Mouse (Mus musculus) forebrain, embryonic 11.5 days (tissue): ENCODE measurements at regions not wholly inside any gene's neighbourhood (a gene's known extent, or its start where the extent isn't known, plus 50 kb on each side); places are given as distances from the start of the nearest gene placed in this dataset.

ENCODE experiments used
- ATAC-seq: fragments of 200-750 bp; cut with Nextera tagmentation; replicated peaks from 2 replicates; pipeline ENCODE4 v1.8.0; 2017; ENCODE audit warnings: moderate TSS enrichment; ENCODE audit not compliant: low FRiP score
- DNase-seq: peaks from one replicate; pipeline ENCODE4 v3.0.0-alpha.2; 2017; ENCODE audit warnings: low spot score
- H3K27ac ChIP-seq: fragments of 300-500 bp; sonication (generic); 2 replicates; pipeline ENCODE4 v1.5.1; 2014; ENCODE audit warnings: low read depth, low read length
- H3K27me3 ChIP-seq: fragments of 300-500 bp; sonication (generic); 2 replicates; pipeline ENCODE4 v1.6.1; 2014; ENCODE audit warnings: mild to moderate bottlenecking, low read length, mixed read lengths; ENCODE audit not compliant: control insufficient read depth, insufficient read depth
- H3K36me3 ChIP-seq: fragments of 300-500 bp; sonication (generic); 2 replicates; pipeline ENCODE4 v1.6.1; 2014; ENCODE audit warnings: mild to moderate bottlenecking, low read length, moderate library complexity, mixed read lengths; ENCODE audit not compliant: control insufficient read depth, insufficient read depth
- H3K4me1 ChIP-seq: fragments of 300-500 bp; sonication (generic); replicated peaks from 2 replicates; pipeline ENCODE4 v1.6.1; 2014; ENCODE audit warnings: low read length, mixed read lengths; ENCODE audit not compliant: control insufficient read depth, insufficient read depth
- H3K4me2 ChIP-seq: fragments of 300-500 bp; sonication (generic); 2 replicates; pipeline ENCODE4 v1.6.1; 2014; ENCODE audit warnings: low read depth, mild to moderate bottlenecking, low read length, moderate library complexity, mixed read lengths; ENCODE audit not compliant: severe bottlenecking
- H3K4me3 ChIP-seq: fragments of 300-500 bp; sonication (generic); 2 replicates; pipeline ENCODE4 v1.5.1; 2014; ENCODE audit warnings: low read depth, low read length
- H3K9ac ChIP-seq: fragments of 300-500 bp; sonication (generic); 2 replicates; pipeline ENCODE4 v1.6.1; 2014; ENCODE audit warnings: low read length
- H3K9me3 ChIP-seq: fragments of 300-500 bp; sonication (generic); 2 replicates; pipeline ENCODE4 v1.6.1; 2016; ENCODE audit warnings: low read length, mixed read lengths; ENCODE audit not compliant: control insufficient read depth
- WGBS: fragments of 180-500 bp; shearing (Covaris S2); extraction: QIAGEN DNeasy Blood & Tissue Kit; methylation state at CpG from one replicate; pipeline ENCODE4 v1.1.7; 2014; 5-methylcytosine and 5-hydroxymethylcytosine counted together

- 32% methylated on average over 4 of the region's 4 CpGs for WGBS
- ATAC-seq = no peak
- H3K9ac ChIP-seq = no peak overlapping the region
Observed at GRCm38 (mm10) chr19:6684921-6685320, 142.1 kb upstream of the Slc22a12 start.

GRCm38 (mm10) chr19:6679392-6680307 lies 136.8 kb upstream of the Slc22a12 start:
- Histone ChIP-seq H3K4me2 (no peak overlapping the region), H3K9me3 (no peaks in the 10 kb centered on the region), H3K27ac (no peak overlapping the region), H3K27me3 (no peaks in the 10 kb centered on the region), H3K36me3 (no peaks in the 10 kb centered on the region), H3K4me3 (no peak overlapping the region), H3K4me1 (no peaks in the 10 kb centered on the region), H3K9ac (no peak overlapping the region)
- no peak for ATAC-seq
- DNase-seq = no peak
- 14% methylated on average over 12 of the region's 14 CpGs for WGBS

More at GRCm38 (mm10) chr19:6684921-6685320, 142.1 kb upstream of the Slc22a12 start:
- no peaks in the 10 kb centered on the region for H3K27me3 ChIP-seq
- H3K27ac ChIP-seq = no peak overlapping the region
- no peaks in the 10 kb centered on the region for H3K36me3 ChIP-seq
- no peak for DNase-seq
- no peaks in the 10 kb centered on the region for H3K4me1 ChIP-seq
- H3K9me3 ChIP-seq = no peaks in the 10 kb centered on the region
- H3K4me2 ChIP-seq = no peak overlapping the region
- no peak overlapping the region for H3K4me3 ChIP-seq

GRCm38 (mm10) chr19:6677511-6677910 lies 134.7 kb upstream of the Slc22a12 start:
- no peak for DNase-seq
- H3K4me2 ChIP-seq = no peak overlapping the region
- 77% methylated on average over 12 of the region's 12 CpGs for WGBS
- no peaks in the 10 kb centered on the region for H3K27me3 ChIP-seq
- H3K4me3 ChIP-seq = no peak overlapping the region
- H3K36me3 ChIP-seq = no peaks in the 10 kb centered on the region
- H3K9me3 ChIP-seq = no peaks in the 10 kb centered on the region
- H3K4me1 ChIP-seq = no peaks in the 10 kb centered on the region
- H3K9ac ChIP-seq = no peak overlapping the region
- H3K27ac ChIP-seq = no peak overlapping the region
- no peak for ATAC-seq

DNA sequence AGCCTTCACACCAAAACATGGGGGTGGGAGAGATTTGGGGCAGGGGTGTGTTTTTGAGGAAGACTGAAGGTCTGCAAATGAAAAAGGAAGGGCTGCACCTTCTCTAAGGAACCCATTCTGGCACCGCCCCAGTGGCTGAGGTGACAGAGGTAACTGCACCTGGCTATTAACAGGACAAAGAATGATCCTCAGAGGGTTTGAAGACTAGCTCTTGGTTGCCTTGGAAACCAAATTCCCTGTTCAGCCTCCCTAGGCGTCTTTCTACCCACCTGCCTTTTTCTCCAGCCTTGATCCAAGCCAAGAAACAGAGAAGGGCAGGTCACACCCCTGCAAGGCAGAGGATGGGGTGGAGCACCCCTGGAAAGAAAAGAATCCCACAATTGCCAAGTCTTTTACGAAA lies 132.8 kb upstream of the Slc22a12 start:
- no peaks in the 10 kb centered on the region for H3K27me3 ChIP-seq
- no peaks in the 10 kb centered on the region for H3K9me3 ChIP-seq
- DNase-seq = no peak
- H3K4me1 ChIP-seq = no peaks in the 10 kb centered on the region
- no peak overlapping the region for H3K9ac ChIP-seq
- no peaks in the 10 kb centered on the region for H3K36me3 ChIP-seq
- ATAC-seq = no peak
- H3K4me2 ChIP-seq = no peak overlapping the region
- H3K4me3 ChIP-seq = no peak overlapping the region
- no peak overlapping the region for H3K27ac ChIP-seq
- 41% methylated on average over 3 of the region's 3 CpGs for WGBS

- no peak overlapping the region for H3K27ac ChIP-seq
- ATAC-seq (no peak), DNase-seq (no peak)
- no peak overlapping the region for H3K9ac ChIP-seq
- no peak overlapping the region for H3K4me3 ChIP-seq
- WGBS = 86% methylated on average over 6 of the region's 6 CpGs
- H3K9me3 ChIP-seq = no peaks in the 10 kb centered on the region
- H3K4me2 ChIP-seq = no peak overlapping the region
- H3K36me3 ChIP-seq = no peaks in the 10 kb centered on the region
- no peaks in the 10 kb centered on the region for H3K4me1 ChIP-seq
- no peaks in the 10 kb centered on the region for H3K27me3 ChIP-seq
Observed at GRCm38 (mm10) chr19:6671696-6672095, 128.9 kb upstream of the Slc22a12 start.

- Histone ChIP-seq H3K9ac (no peak overlapping the region), H3K4me2 (no peak overlapping the region), H3K36me3 (no peaks in the 10 kb centered on the region), H3K27ac (no peak overlapping the region), H3K27me3 (no peaks in the 10 kb centered on the region), H3K4me1 (no peaks in the 10 kb centered on the region), H3K9me3 (no peaks in the 10 kb centered on the region), H3K4me3 (no peak overlapping the region)
- WGBS = 84% methylated on average over 8 of the region's 8 CpGs
- DNase-seq (no peak), ATAC-seq (no peak)
Observed at GRCm38 (mm10) chr19:6669881-6670280, 127.0 kb upstream of the Slc22a12 start.

DNA sequence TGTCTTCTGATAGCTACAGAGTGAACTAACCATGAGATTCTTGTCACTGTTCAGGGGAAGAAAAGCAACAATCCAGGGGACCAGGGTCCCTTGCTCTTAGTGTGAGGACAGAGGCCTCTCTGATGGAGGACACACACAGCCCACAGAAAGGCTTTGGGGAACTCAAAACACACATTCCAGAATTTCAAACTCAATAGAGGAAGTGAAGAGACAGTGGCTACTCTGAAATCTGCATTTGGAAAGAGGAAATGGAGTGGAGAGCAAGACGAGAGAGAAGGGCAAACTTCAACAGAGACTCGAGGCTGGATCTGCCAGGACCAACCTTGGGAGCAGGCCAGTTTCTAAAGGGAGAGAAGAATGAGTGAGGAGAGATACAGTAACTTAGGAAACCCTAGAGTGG lies 125.7 kb upstream of the Slc22a12 start:
- Histone ChIP-seq H3K4me1 (no peaks in the 10 kb centered on the region), H3K9me3 (no peaks in the 10 kb centered on the region), H3K27me3 (no peaks in the 10 kb centered on the region), H3K4me2 (no peak overlapping the region), H3K36me3 (no peaks in the 10 kb centered on the region), H3K27ac (no peak overlapping the region), H3K9ac (no peak overlapping the region), H3K4me3 (no peak overlapping the region)
- ATAC-seq (no peak), DNase-seq (no peak)
- WGBS = 63% methylated on average over 2 of the region's 2 CpGs

GRCm38 (mm10) chr19:6666187-6666722 lies 123.4 kb upstream of the Slc22a12 start:
- no peak overlapping the region for H3K9ac ChIP-seq
- H3K36me3 ChIP-seq = no peaks in the 10 kb centered on the region
- no peaks in the 10 kb centered on the region for H3K27me3 ChIP-seq
- H3K4me2 ChIP-seq = no peak overlapping the region
- DNase-seq (no peak), ATAC-seq (no peak)
- no peak overlapping the region for H3K27ac ChIP-seq
- 81% methylated on average over 6 of the region's 6 CpGs for WGBS
- H3K4me3 ChIP-seq = no peak overlapping the region
- H3K9me3 ChIP-seq = no peaks in the 10 kb centered on the region
- no peaks in the 10 kb centered on the region for H3K4me1 ChIP-seq
